Mouse (Mus musculus): ENCODE measurements at regions not wholly inside any gene's neighbourhood (a gene's known extent, or its start where the extent isn't known, plus 50 kb on each side); places are given as distances from the start of the nearest gene placed in this dataset.

- no peak for DNase-seq
Measured at GRCm38 (mm10) chr7:145034385-145034784, 94.7 kb upstream of the Ccnd1 start.

GRCm38 (mm10) chr7:145031275-145031674, 91.5 kb upstream of the Ccnd1 start:
- no peak for DNase-seq

DNA sequence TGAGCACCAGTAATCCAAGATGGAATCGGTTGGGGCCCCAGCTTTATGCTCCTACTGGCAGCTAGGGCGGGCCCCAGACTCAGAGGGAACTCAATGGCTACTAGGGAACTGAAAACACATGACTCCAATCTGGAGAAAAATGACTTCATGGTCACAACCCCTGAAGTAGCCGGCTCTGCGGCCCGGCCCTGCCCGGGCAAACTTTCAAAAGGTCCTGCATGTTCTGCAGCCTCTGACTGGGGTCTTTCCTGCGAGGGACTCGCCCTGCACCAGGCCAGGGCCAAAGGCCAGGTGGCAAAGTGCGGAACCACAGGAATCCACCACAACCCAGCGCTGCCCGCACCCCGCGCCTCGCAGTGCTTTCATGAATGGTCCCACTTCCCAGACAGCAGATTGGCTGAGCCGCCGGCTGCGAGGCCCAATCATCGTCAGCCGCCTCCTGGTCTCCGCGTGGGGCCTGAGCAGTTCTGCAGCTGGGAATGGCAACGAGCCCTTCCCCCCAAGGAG, 91.0 kb upstream of the Ccnd1 start:
- peak; percentile 84 for DNase-seq

GRCm38 (mm10) chr7:145029622-145030021, 89.9 kb upstream of the Ccnd1 start:
- peak; percentile 87 for DNase-seq

GRCm38 (mm10) chr7:145029124-145029523, 89.4 kb upstream of the Ccnd1 start:
- DNase-seq, result no peak

DNA sequence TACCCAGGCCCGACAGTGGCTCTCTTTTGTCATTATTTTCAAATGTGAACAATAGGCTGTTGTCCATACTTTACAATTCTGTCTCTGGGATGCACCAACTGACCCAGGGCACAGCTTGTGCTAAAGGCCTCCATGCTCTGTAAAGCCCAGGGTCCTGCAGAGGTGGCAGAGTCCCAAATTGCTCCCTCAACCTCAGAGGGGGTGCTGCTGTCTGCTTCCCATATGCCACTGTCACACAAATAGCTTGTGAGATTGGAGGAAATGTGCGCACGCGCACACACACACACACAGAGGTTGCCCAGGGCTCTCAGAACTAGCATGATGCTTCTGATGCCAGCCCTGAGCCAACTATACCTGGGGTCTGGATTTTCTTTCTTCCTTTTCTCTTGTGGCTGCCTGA, 87.3 kb upstream of the Ccnd1 start:
- DNase-seq, result no peak

DNA sequence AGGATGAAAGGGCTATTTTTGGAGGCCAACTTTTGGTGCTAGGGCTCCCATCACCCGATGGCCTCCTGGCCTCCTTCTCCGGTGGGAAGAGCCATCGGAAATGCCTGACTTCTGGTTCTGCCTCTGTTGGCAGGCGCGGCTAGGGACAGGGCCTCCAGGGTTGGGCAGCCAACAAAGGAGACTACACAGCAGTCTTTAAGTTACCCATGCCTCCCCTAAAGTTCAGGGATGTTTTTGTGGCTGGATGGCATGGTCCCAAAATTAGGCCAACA, 86.2 kb upstream of the Ccnd1 start:
- DNase-seq, result no peak

DNA sequence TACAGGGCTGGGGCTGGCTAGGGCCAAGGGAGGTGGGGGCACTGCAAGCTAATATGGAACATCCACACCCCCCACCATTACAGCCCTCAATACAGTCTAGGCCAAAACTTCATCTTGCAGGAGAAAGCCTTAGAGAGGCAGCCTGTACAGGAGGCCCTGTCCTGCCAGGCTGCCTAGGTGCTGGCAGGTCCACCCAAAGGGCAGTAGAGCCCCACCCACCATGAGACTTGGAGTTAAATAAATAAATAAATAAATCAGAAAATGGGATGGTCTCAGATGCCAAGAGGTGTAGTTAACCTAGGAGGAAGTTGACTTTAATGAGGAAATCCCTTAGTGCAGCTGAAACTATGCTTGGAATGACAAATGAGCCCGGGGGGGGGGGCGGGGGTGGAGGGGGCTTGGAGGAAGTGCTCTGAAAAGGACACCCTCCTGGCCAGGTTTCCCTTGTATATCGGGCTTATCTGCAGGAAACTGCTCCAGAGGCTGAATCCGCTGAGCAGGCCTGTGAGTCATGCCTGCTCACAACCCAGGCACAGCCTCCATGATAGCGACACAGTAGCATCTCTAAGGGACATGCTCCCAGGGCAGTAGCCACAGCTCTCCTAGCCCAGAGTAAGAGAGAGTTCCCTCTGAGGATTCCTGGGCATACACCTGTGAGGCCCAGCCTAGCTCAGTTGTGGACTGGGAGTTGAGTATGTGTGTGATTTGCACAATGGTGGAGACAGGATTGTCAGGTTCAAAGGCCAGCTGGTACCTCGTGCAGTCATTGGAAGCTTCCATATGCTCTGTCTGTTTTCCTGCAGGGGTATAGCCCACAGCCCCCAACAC, 85.7 kb upstream of the Ccnd1 start:
- peak; percentile 81 for DNase-seq

DNA sequence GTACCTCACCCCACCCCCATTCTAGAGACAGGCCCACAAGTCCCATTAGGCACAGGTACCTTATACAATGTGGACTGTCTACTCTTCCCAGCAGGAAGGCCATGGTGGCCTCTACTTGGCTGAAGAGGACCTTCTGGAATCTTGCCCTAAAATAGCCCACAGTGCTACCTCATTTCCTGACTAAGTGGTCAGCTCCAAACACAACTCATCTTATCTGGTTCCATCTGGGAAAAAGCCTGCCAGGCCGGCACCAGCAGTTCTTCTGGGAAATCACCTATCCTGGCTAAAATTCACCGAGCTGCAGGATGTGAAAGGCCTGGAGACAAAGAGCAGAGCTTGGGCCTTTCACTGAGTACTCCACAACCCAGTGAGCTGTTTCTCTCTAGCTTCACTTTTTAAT, 84.9 kb upstream of the Ccnd1 start:
- DNase-seq, result no peak

- DNase-seq, result no peak
Measured at GRCm38 (mm10) chr7:145019137-145019536, 79.4 kb upstream of the Ccnd1 start.

DNA sequence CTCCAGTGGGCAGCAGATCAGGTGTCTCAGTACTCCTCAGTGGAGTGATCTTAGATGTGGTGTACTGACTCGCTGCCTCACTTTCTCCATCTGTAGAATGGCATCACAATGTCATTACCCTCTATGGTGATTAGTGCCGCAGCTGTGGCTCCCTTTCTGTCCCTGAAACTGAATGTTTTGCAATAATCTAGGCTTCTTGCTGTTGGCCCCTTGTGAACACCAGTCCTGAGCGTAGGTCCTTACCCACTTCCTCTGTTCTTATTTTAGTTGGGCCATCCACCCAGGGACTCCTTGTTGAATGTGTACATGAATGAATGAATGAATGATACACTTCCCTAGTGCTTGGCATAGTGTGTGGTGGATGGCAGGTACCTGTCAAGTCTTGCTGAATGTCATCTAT, 78.4 kb upstream of the Ccnd1 start:
- no peak for DNase-seq

DNA sequence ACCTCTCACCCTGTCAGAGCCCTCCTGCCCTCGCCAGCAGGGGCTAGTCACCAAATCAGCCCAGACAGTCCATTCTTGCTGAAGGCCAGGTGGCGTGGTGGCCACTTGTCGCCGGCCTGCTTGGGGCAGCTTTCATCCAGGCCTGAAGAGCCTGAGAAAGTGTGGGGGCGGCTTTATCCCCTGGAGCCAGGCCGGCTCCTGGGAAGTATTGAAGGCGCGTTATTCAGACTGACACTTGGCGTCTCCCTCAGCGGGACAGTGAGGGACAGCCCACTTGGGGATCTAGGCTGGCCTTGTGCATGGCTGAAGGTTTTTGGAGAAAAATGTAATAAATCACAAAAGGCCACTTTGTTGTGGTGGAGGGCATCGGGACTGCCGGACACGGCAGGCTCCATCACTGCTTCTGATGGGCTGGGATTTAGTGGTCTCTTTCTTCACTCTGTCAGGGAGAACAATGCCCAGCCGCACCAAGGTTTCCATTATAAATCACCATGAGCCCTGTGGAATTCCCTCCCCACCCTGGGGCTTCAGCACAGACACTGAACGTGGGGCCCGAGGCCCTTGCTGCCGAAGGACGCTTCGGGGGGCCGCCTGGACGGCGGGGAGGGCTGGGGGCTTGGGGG, 75.8 kb upstream of the Ccnd1 start:
- DNase-seq, result no peak

- DNase-seq, result no peak
Measured at GRCm38 (mm10) chr7:145010757-145011156, 71.0 kb upstream of the Ccnd1 start.

DNA sequence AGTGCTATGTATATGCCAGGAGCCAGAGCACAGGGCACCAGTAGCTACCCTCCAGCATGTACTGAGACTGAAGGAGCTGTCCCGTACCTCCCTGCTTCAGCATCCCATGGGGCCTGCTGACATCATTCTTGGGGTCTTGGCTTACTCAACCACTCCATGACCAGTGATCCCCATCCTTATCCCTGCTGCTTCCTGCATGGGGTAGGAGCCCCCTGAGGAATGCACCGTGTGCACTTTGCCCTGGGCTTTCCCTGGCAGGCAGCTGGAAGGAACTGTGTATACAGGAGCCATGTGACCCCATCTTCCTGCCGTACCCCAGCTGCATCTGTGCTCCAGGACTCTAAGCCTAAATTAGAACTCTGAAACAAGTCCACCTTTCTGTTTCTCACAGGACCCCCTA, 70.3 kb upstream of the Ccnd1 start:
- DNase-seq, result no peak

GRCm38 (mm10) chr7:145008662-145009333, 69.1 kb upstream of the Ccnd1 start:
- DNase-seq, result no peak

DNA sequence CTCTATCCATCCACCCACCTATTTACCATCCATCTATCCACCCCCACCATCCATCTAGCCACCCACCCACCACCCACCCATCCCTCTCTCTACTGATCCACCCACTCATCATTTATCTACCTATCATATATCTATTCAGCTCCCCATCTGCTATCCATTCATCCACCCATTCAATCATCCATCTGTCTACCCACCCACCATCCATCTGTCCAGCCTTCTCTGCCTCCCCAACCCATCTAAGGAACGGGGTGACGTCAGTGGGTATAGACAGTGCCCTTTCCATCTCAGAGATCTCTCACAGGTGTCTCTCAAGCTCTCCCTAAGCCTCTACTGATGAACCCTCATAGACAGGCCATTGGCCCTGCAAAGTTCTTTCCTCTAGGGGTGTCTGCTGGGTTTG, 67.5 kb upstream of the Ccnd1 start:
- DNase-seq, result no peak

DNA sequence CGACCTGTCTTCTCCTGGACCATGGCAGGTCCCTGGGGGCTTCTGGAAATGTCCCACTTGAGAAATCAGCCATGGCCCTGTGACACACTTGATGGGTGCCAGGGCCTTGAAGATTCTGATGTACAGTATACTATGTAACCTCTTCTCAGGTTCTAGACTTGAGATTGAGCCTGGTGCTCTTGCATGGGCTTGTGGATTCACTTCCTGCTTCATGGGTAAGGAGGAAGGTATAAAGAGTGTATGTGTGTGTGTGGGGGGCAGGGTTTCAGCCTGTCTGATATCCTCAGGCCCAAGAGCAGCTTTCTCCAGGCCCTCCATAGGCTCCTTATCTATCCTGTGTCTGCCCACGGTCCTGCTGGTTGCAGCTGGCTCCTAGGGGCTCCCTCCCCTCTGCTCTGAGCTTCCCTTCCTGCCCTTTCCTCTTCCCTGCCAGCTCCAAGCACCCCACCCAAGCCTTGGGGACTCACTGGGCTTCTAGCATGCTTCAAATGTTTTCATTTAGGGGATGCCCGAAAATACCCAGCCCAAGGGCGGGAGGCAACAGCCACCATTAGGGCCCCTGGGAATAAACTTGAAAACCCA, 61.9 kb upstream of the Ccnd1 start:
- DNase-seq, result no peak

GRCm38 (mm10) chr7:144999741-145000140, 60.0 kb upstream of the Ccnd1 start:
- no peak for DNase-seq

DNA sequence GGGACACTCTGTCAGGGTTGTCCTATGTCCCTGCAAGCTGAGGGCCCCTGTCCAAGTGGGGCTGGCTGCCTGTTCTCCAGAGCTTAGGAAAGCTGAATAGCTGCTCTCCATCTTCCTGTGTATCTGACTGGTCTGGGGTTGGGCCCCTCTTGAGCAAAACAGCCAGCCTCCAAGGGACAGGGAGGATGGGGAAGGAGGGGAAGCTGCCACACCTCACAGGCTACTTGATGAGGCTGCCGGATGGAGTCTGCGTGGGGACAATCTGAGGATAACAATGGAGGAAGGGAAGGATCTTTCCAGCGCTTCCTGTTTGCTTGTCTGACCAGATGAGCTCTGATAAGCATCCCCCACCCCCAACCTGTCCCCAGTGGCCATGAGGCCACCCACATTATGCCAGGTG, 57.1 kb upstream of the Ccnd1 start:
- peak; percentile 30 for DNase-seq

GRCm38 (mm10) chr7:144994229-144994628, 54.5 kb upstream of the Ccnd1 start:
- DNase-seq, result no peak

- no peak for DNase-seq
Measured at GRCm38 (mm10) chr7:144993566-144993965, 53.8 kb upstream of the Ccnd1 start.

GRCm38 (mm10) chr7:144991760-144992159, 52.0 kb upstream of the Ccnd1 start:
- DNase-seq, result no peak
